Mouse (Mus musculus) mesoderm, embryonic 11.5 days (tissue): ENCODE measurements around the gene Ch25h.
A peak's percentile ranks its signal among the peaks of the same experiment; 100 is the strongest.

Source experiments
- DNase-seq: peaks from one replicate; pipeline ENCODE4 v3.0.0-alpha.2; 2012; ENCODE audit warnings: low read depth, low spot score

Ch25h gene

GRCm38 (mm10) chr19:34474991-34475971 is at the start of gene Ch25h:
TSS of gene Ch25h (minus strand) at chr19:34475164.
- peak; percentile 63 for DNase-seq

- no peak for DNase-seq
Observed at GRCm38 (mm10) chr19:34524646-34525045, 49.7 kb upstream of the Ch25h start.

GRCm38 (mm10) chr19:34523106-34523725 is 48.3 kb upstream of the Ch25h start:
- no peak for DNase-seq

GRCm38 (mm10) chr19:34521978-34522377 is 47.0 kb upstream of the Ch25h start:
- DNase-seq: no peak

- DNase-seq: no peak
Observed at GRCm38 (mm10) chr19:34521361-34521760, 46.4 kb upstream of the Ch25h start.

- DNase-seq: no peak
Observed at GRCm38 (mm10) chr19:34520051-34520450, 45.1 kb upstream of the Ch25h start.

- DNase-seq: no peak
Observed at GRCm38 (mm10) chr19:34519646-34520045, 44.7 kb upstream of the Ch25h start.

GRCm38 (mm10) chr19:34518786-34519185 is 43.8 kb upstream of the Ch25h start:
- DNase-seq: no peak

- no peak for DNase-seq
Observed at GRCm38 (mm10) chr19:34517812-34518594, 43.0 kb upstream of the Ch25h start.

GRCm38 (mm10) chr19:34517197-34517596 is 42.2 kb upstream of the Ch25h start:
- DNase-seq: no peak

- DNase-seq: no peak
Observed at GRCm38 (mm10) chr19:34516346-34516745, 41.4 kb upstream of the Ch25h start.

GRCm38 (mm10) chr19:34515681-34516080 is 40.7 kb upstream of the Ch25h start:
- DNase-seq: no peak

- peak; percentile 16 for DNase-seq
Observed at GRCm38 (mm10) chr19:34511528-34511927, 36.6 kb upstream of the Ch25h start.

GRCm38 (mm10) chr19:34510717-34511116 is 35.8 kb upstream of the Ch25h start:
- DNase-seq: no peak

GRCm38 (mm10) chr19:34505161-34505721 is 30.3 kb upstream of the Ch25h start:
- DNase-seq: no peak

- peak; percentile 70 for DNase-seq
Observed at GRCm38 (mm10) chr19:34500763-34501162, 25.8 kb upstream of the Ch25h start.

- DNase-seq: no peak
Observed at GRCm38 (mm10) chr19:34496353-34496752, 21.4 kb upstream of the Ch25h start.

GRCm38 (mm10) chr19:34493859-34494258 is 18.9 kb upstream of the Ch25h start:
- DNase-seq: no peak

- DNase-seq: peak; percentile 72
Observed at GRCm38 (mm10) chr19:34483547-34483946, 8.6 kb upstream of the Ch25h start.

- DNase-seq: peak; percentile 41
Observed at GRCm38 (mm10) chr19:34474228-34474990, 555 bp downstream of the Ch25h start.

- no peak for DNase-seq
Observed at GRCm38 (mm10) chr19:34471703-34472102, 3.3 kb downstream of the Ch25h start.
